Mouse (Mus musculus) kidney, postnatal 25 days (tissue): ENCODE measurements around the gene Kcnq5.
"Not testable (repeated sequence)": the region's sequence is repeated elsewhere in the genome, so short reads cannot be mapped to it uniquely, and the experiment has no call there.

Source experiments
- DNase-seq, 2 experiments: peaks; one replicate each; pipeline ENCODE4 v3.0.0; 2021; ENCODE audit warnings: mixed read lengths in 2 of 2

Kcnq5 gene

GRCm38 (mm10) chr1:21837387-21837786 lies 124.4 kb downstream of the Kcnq5 start:
- DNase-seq: no peak

- DNase-seq: no peak
Observed at GRCm38 (mm10) chr1:21836337-21836736, 125.4 kb downstream of the Kcnq5 start.

- DNase-seq: no peak
Observed at GRCm38 (mm10) chr1:21829909-21830455, 131.8 kb downstream of the Kcnq5 start.

GRCm38 (mm10) chr1:21820066-21820630 lies 141.6 kb downstream of the Kcnq5 start:
- DNase-seq: no peak

GRCm38 (mm10) chr1:21805064-21805463 lies 156.7 kb downstream of the Kcnq5 start:
- no peak for DNase-seq

- DNase-seq: no peak
Observed at GRCm38 (mm10) chr1:21804477-21804866, 157.3 kb downstream of the Kcnq5 start.

GRCm38 (mm10) chr1:21803751-21804476 lies 157.8 kb downstream of the Kcnq5 start:
- DNase-seq: no peak

- no peak for DNase-seq
Observed at GRCm38 (mm10) chr1:21780746-21781145, 181.0 kb downstream of the Kcnq5 start.

GRCm38 (mm10) chr1:21777560-21777959 lies 184.2 kb downstream of the Kcnq5 start:
- DNase-seq: no peak

GRCm38 (mm10) chr1:21773931-21774330 lies 187.8 kb downstream of the Kcnq5 start:
- no peak for DNase-seq

GRCm38 (mm10) chr1:21770494-21770893 lies 191.2 kb downstream of the Kcnq5 start:
- DNase-seq: no peak

- no peak for DNase-seq
Observed at GRCm38 (mm10) chr1:21749297-21749696, 212.4 kb downstream of the Kcnq5 start.

- no peak for DNase-seq
Observed at GRCm38 (mm10) chr1:21729131-21729530, 232.6 kb downstream of the Kcnq5 start.

- DNase-seq: not testable (repeated sequence)
Observed at GRCm38 (mm10) chr1:21723231-21723630, 238.5 kb downstream of the Kcnq5 start.

- no peak for DNase-seq
Observed at GRCm38 (mm10) chr1:21721246-21721645, 240.5 kb downstream of the Kcnq5 start.

- peak in 1 of 2 experiments; percentile 1 for DNase-seq
Observed at GRCm38 (mm10) chr1:21714816-21715215, 246.9 kb downstream of the Kcnq5 start.

- no peak for DNase-seq
Observed at GRCm38 (mm10) chr1:21712711-21713110, 249.0 kb downstream of the Kcnq5 start.

GRCm38 (mm10) chr1:21690458-21690857 lies 271.3 kb downstream of the Kcnq5 start:
- peak in 1 of 2 experiments; percentile 2 for DNase-seq

GRCm38 (mm10) chr1:21688918-21689317 lies 272.8 kb downstream of the Kcnq5 start:
- no peak for DNase-seq

- no peak for DNase-seq
Observed at GRCm38 (mm10) chr1:21684444-21684843, 277.3 kb downstream of the Kcnq5 start.

- DNase-seq: no peak
Observed at GRCm38 (mm10) chr1:21676805-21677204, 284.9 kb downstream of the Kcnq5 start.

GRCm38 (mm10) chr1:21660840-21661239 lies 300.9 kb downstream of the Kcnq5 start:
- no peak for DNase-seq

GRCm38 (mm10) chr1:21650820-21651219 lies 310.9 kb downstream of the Kcnq5 start:
- no peak for DNase-seq

- DNase-seq: no peak
Observed at GRCm38 (mm10) chr1:21635406-21635805, 326.3 kb downstream of the Kcnq5 start.
